Mouse (Mus musculus) kidney, postnatal 4 days (tissue): ENCODE results near the gene Slco3a1.

Experiments used
- DNase-seq, 2 experiments: peaks; one replicate each; pipeline ENCODE4 v3.0.0; 2021; ENCODE audit warnings: mixed read lengths in 2 of 2

The Slco3a1 gene

GRCm38 (mm10) chr7:74269283-74270088 lies 285.1 kb downstream of the Slco3a1 start:
- DNase-seq = no peak

- DNase-seq = no peak
Observed at GRCm38 (mm10) chr7:74266511-74267168, 287.9 kb downstream of the Slco3a1 start.

GRCm38 (mm10) chr7:74256291-74256690 lies 298.3 kb downstream of the Slco3a1 start:
- no peak for DNase-seq

DNA sequence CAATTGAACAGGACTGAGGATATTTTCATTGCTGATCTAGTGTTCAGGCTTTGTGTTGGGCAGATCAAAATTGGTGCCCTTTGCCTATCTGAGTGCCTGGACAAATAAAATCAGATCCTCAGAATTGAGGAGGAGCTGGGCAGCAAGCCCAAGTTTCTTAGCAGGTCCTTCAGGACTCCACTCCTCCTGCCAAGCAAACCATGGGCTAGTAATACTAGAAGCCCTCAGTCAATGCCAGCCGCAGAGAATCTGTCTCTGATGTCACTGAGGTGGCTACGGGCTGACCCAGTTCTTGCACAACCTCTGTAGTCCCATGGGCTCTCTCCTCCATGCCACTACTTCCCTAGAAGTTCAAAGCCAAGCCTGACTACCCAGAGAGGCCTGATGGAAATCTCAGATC lies 302.5 kb downstream of the Slco3a1 start:
- DNase-seq = no peak

GRCm38 (mm10) chr7:74241236-74241635 lies 313.3 kb downstream of the Slco3a1 start:
- DNase-seq = no peak

DNA sequence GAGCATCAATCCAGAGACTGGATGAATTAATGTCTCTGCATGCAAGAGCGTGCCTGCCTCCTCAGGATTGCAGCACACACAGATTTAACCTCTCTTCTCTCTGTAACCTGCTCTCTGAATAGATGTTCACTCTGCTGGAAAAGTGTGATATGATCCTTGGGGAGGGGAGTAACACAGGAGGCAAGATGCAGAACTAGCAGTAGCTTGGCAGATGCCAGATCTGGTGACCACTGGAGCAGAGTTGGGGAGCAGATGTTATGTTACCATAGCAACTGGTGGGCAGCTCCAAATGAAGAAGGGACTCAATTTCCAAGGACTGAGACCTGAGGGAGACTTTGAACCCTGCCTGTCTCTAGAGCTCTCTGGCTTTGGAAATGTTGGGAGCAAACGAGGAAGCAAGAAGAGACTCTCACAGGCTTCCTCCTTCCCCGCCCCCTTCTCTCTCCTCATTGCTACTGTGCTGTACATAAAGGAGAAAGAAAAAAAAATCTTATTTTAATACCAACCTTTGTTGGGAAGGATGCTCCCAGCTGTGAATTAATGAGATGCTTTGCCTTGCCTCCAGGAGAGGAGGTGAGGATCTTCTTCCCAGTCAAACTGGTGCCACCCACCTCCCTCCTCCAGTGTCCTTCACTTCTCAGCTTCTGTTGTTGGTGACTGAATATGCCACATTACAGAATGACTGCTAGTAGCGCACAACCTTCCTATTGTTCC lies 314.0 kb downstream of the Slco3a1 start:
- no peak for DNase-seq
